Mouse (Mus musculus) midbrain, embryonic 11.5 days (tissue): ENCODE measurements at regions not wholly inside any gene's neighbourhood (a gene's known extent, or its start where the extent isn't known, plus 50 kb on each side); places are given as distances from the start of the nearest gene placed in this dataset.

Experiments used
- ATAC-seq: fragments of 200-750 bp; cut with Nextera tagmentation; 2 replicates; pipeline ENCODE4 v1.8.0; 2017; ENCODE audit warnings: moderate TSS enrichment, moderate library complexity; ENCODE audit not compliant: low FRiP score
- DNase-seq: peaks from one replicate; pipeline ENCODE4 v3.0.0; 2015; ENCODE audit warnings: low spot score; ENCODE audit errors: missing footprints
- H3K27ac ChIP-seq: fragments of 300-500 bp; sonication (generic); 2 replicates; pipeline ENCODE4 v1.5.1; 2014; ENCODE audit warnings: low read depth, low read length
- H3K27me3 ChIP-seq: fragments of 300-500 bp; sonication (generic); 2 replicates; pipeline ENCODE4 v1.6.1; 2014; ENCODE audit warnings: mild to moderate bottlenecking, low read length, moderate library complexity, mixed read lengths; ENCODE audit not compliant: control insufficient read depth, insufficient read depth
- H3K36me3 ChIP-seq: fragments of 300-500 bp; sonication (generic); 2 replicates; pipeline ENCODE4 v1.6.1; 2014; ENCODE audit warnings: mild to moderate bottlenecking, low read length, moderate library complexity, mixed read lengths; ENCODE audit not compliant: control insufficient read depth, insufficient read depth
- H3K4me1 ChIP-seq: fragments of 300-500 bp; sonication (generic); 2 replicates; pipeline ENCODE4 v1.6.1; 2014; ENCODE audit warnings: low read length; ENCODE audit not compliant: control insufficient read depth, insufficient read depth
- H3K4me2 ChIP-seq: fragments of 300-500 bp; sonication (generic); 2 replicates; pipeline ENCODE4 v1.6.1; 2014; ENCODE audit warnings: mild to moderate bottlenecking, moderate library complexity
- H3K4me3 ChIP-seq: fragments of 300-500 bp; sonication (generic); 2 replicates; pipeline ENCODE4 v1.5.1; 2014; ENCODE audit warnings: low read depth, low read length
- H3K9ac ChIP-seq: fragments of 300-500 bp; sonication (generic); 2 replicates; pipeline ENCODE4 v1.6.1; 2014; ENCODE audit warnings: low read length
- H3K9me3 ChIP-seq: fragments of 300-500 bp; sonication (generic); 2 replicates; pipeline ENCODE4 v1.6.1; 2016; ENCODE audit warnings: low read length; ENCODE audit not compliant: control insufficient read depth
- WGBS: fragments of 180-500 bp; shearing (Covaris S2); extraction: QIAGEN DNeasy Blood & Tissue Kit; methylation state at CpG from one replicate; pipeline ENCODE4 v1.1.7; 2014; 5-methylcytosine and 5-hydroxymethylcytosine counted together

- Histone ChIP-seq H3K36me3 (no peaks in the 10 kb centered on the region), H3K4me1 (no peaks in the 10 kb centered on the region), H3K27ac (no peak overlapping the region), H3K4me2 (no peak overlapping the region), H3K4me3 (no peak overlapping the region), H3K9me3 (no peaks in the 10 kb centered on the region), H3K27me3 (no peaks in the 10 kb centered on the region), H3K9ac (no peak overlapping the region)
- WGBS, result 82% methylated on average over 4 of the region's 4 CpGs
- DNase-seq (no peak), ATAC-seq (no peak)
Observed at GRCm38 (mm10) chr8:44273300-44273699, 563.5 kb upstream of the Adam34 start.

DNA sequence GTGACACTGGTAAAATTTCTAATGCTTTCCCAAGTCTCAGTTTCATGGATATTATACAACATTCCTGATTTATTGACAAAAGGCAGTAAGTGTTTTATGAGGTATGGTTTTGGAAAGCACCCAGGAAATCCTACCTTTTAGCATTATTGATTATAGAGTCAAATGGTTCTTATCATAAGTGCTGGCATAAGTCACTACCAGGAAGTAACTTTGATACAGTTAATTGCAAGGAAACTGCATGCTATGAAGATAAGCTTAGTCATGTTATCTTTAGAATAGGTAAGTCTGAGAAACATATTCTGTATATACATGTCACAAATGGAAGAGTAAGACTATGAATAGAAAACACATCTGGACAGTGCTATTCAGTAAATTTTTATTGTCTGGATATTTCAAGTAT is 608.4 kb upstream of the Adam34 start:
- DNase-seq (no peak), ATAC-seq (no peak)
- Histone ChIP-seq H3K9me3 (no peaks in the 10 kb centered on the region), H3K4me1 (no peaks in the 10 kb centered on the region), H3K4me2 (no peak overlapping the region), H3K27ac (no peak overlapping the region), H3K27me3 (no peaks in the 10 kb centered on the region), H3K4me3 (no peak overlapping the region), H3K36me3 (no peaks in the 10 kb centered on the region), H3K9ac (no peak overlapping the region)

GRCm38 (mm10) chr8:44334323-44334993 is 600.8 kb upstream of the Fat1 start:
- DNase-seq (no peak), ATAC-seq (peak; percentile 62; the same call in 1 of the 2 replicates)
- Histone ChIP-seq H3K9me3 (no peaks in the 10 kb centered on the region), H3K4me2 (no peak overlapping the region), H3K27ac (no peak overlapping the region), H3K4me1 (no peaks in the 10 kb centered on the region), H3K36me3 (no peaks in the 10 kb centered on the region), H3K27me3 (no peaks in the 10 kb centered on the region), H3K9ac (no peak overlapping the region), H3K4me3 (no peak overlapping the region)
- 80% methylated on average over 6 of the region's 6 CpGs for WGBS

DNA sequence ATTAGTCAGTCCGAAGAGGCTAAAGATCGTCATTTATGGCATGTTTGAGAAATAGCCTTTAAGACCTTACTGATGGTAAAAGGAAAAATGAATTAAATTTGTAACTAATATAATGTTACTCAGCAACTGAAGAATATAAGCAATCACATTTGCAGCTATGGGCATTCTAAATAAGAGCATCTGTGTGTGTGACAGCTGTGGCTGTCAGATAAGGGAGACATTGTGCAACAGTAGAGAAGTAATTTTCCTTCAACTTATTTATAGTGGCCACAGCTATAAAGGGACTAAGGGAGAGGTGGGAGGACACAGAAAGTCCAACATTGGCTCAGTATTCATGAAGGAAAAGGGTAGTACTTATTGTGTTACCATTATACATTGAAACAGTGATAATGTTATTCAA is 591.8 kb upstream of the Fat1 start:
- no peak overlapping the region for H3K4me2 ChIP-seq
- H3K4me3 ChIP-seq, result no peak overlapping the region
- DNase-seq, result no peak
- 96% methylated on average over 2 of the region's 2 CpGs for WGBS
- no peak overlapping the region for H3K27ac ChIP-seq
- H3K9ac ChIP-seq, result no peak overlapping the region
- no peaks in the 10 kb centered on the region for H3K4me1 ChIP-seq
- ATAC-seq, result no peak
- no peaks in the 10 kb centered on the region for H3K36me3 ChIP-seq
- no peaks in the 10 kb centered on the region for H3K27me3 ChIP-seq
- H3K9me3 ChIP-seq, result no peaks in the 10 kb centered on the region

GRCm38 (mm10) chr8:44343924-44344323 is 591.3 kb upstream of the Fat1 start:
- Histone ChIP-seq H3K27ac (no peak overlapping the region), H3K4me2 (no peak overlapping the region), H3K27me3 (no peaks in the 10 kb centered on the region), H3K9me3 (no peaks in the 10 kb centered on the region), H3K4me3 (no peak overlapping the region), H3K9ac (no peak overlapping the region), H3K4me1 (no peaks in the 10 kb centered on the region), H3K36me3 (no peaks in the 10 kb centered on the region)
- ATAC-seq, result no peak
- DNase-seq, result no peak
- WGBS, result 63% methylated on average over 2 of the region's 2 CpGs

- Histone ChIP-seq H3K27ac (no peak overlapping the region), H3K4me1 (no peaks in the 10 kb centered on the region), H3K36me3 (no peaks in the 10 kb centered on the region), H3K4me2 (no peak overlapping the region), H3K9me3 (no peaks in the 10 kb centered on the region), H3K27me3 (no peaks in the 10 kb centered on the region), H3K4me3 (no peak overlapping the region), H3K9ac (no peak overlapping the region)
- 74% methylated on average over 1 of the region's 1 CpGs for WGBS
- no peak for DNase-seq
- no peak for ATAC-seq
Observed at GRCm38 (mm10) chr8:44347412-44347811, 587.8 kb upstream of the Fat1 start.

DNA sequence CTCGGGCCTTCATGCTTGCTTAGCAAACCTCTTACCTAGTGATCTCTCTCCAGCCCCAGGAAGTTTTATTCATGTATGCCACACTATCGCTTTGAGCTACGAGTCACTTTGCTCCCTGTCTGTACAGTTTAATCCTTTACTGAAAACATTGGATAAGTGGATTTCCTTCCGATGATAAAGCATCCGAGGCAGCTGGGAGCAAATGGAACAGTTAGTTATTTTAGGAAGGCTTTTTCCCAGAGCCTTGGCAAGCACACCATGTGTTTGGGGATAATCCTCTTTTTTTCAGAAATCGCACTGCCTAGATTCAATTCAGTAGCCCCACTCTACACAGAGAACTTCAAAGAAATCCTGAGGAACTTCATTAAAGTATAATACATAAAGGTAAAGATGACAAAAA is 561.3 kb upstream of the Fat1 start:
- ATAC-seq, result no peak
- WGBS, result 41% methylated on average over 6 of the region's 6 CpGs

DNA sequence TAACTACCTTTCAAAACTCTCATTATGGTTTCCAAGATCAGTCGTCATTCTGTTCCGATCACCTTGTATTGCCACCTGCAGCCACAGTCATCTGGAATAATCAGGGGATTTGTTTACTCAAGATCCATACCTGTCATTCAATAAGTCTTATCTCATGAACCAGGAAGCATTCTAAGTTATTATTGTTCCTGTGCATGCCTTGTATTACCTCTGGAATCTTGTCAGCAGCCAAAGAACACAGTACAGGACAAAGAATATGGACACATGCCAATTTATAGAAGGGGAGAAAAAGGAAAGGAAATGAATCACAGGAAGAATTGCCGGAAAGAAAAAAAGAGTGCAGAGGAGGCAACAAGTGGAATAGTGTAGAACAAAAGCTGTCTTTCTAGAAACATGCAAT is 557.5 kb upstream of the Fat1 start:
- no peak for ATAC-seq
- no peak overlapping the region for H3K27ac ChIP-seq
- 89% methylated on average over 3 of the region's 3 CpGs for WGBS
- H3K9me3 ChIP-seq, result no peaks in the 10 kb centered on the region
- no peak overlapping the region for H3K4me3 ChIP-seq
- no peak overlapping the region for H3K9ac ChIP-seq
- H3K4me1 ChIP-seq, result no peaks in the 10 kb centered on the region
- DNase-seq, result no peak
- no peaks in the 10 kb centered on the region for H3K36me3 ChIP-seq
- H3K27me3 ChIP-seq, result no peaks in the 10 kb centered on the region
- no peak overlapping the region for H3K4me2 ChIP-seq

More for the DNA sequence above, 561.3 kb upstream of the Fat1 start:
- DNase-seq, result no peak
- no peak overlapping the region for H3K9ac ChIP-seq
- H3K4me1 ChIP-seq, result no peaks in the 10 kb centered on the region
- H3K4me3 ChIP-seq, result no peak overlapping the region
- H3K27me3 ChIP-seq, result no peaks in the 10 kb centered on the region
- no peak overlapping the region for H3K4me2 ChIP-seq
- H3K9me3 ChIP-seq, result no peaks in the 10 kb centered on the region
- no peak overlapping the region for H3K27ac ChIP-seq
- no peaks in the 10 kb centered on the region for H3K36me3 ChIP-seq

- no peaks in the 10 kb centered on the region for H3K27me3 ChIP-seq
- H3K4me2 ChIP-seq, result no peak overlapping the region
- 93% methylated on average over 6 of the region's 6 CpGs for WGBS
- ATAC-seq (no peak), DNase-seq (no peak)
- H3K9me3 ChIP-seq, result no peaks in the 10 kb centered on the region
- H3K4me1 ChIP-seq, result no peaks in the 10 kb centered on the region
- H3K27ac ChIP-seq, result no peak overlapping the region
- no peak overlapping the region for H3K4me3 ChIP-seq
- H3K9ac ChIP-seq, result no peak overlapping the region
- no peaks in the 10 kb centered on the region for H3K36me3 ChIP-seq
Observed at GRCm38 (mm10) chr8:44408462-44408861, 526.8 kb upstream of the Fat1 start.
